Mouse (Mus musculus): ENCODE results near the gene Heatr1.

GRCm38 (mm10) chr13:12361486-12361885 lies 33.3 kb upstream of the Heatr1 start:
- no peak for TF ChIP-seq CTCF (IDR thresholded peaks at IDR 0.05; ENCODE audit: low read depth)
- TF ChIP-seq EP300 (IDR thresholded peaks at IDR 0.05; ENCODE audit: low read depth), result no peak

Data from liver, embryonic 14.5 days (tissue).